Mouse (Mus musculus): ENCODE results near the gene Clca4b. TPM values are rescaled to one million over a fixed set of nuclear protein-coding genes. Genes with fewer than 3 reads are reported as not detected.

Gene Clca4b
- total RNA-seq, 1 experiment: 0.22 TPM

DNA sequence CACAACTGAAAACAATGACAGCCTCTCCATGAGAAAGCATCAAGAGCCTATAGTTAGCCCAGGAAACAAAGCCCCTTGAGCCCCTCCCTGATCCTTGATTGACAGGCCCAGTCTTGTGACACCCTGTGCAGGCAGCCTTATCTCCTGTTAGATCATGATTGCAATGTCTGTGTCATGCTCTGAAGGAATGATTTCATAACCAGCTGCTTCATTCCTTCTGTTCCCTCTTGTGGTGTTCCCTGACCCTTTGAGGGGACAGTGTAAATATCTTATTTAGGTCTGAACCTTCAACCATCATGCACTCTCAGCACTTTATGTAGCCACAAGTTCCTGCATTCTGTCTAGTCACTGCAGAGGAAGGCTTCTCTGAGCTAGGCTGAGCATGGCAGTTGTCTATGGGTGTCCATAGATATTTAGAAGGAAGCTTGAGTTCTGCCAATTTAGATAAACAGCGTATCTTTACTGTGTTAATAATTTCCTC lies 722 bp upstream of the Clca4b start:
- Histone ChIP-seq H3K9ac (ENCODE audit: insufficient read depth, low read depth, low read length, poor library complexity, severe bottlenecking) (no peak overlapping the region), H3K27ac (ENCODE audit: insufficient read depth, low read depth, low read length, poor library complexity, severe bottlenecking) (no peak overlapping the region), H3K36me3 (ENCODE audit: control insufficient read depth, insufficient read depth, low read length, poor library complexity, severe bottlenecking) (no peaks in the 10 kb centered on the region), H3K4me1 (ENCODE audit: control insufficient read depth in 2 of 2, insufficient read depth in 2 of 2, low read length in 2 of 2, poor library complexity in 1 of 2) (no peaks in the 10 kb centered on the region), H3K9me3 (ENCODE audit: control insufficient read depth, insufficient read depth, low read depth, low read length) (no peaks in the 10 kb centered on the region), H3K4me3 (ENCODE audit: insufficient read depth in 1 of 2, low read depth in 1 of 2, low read length in 2 of 2, poor library complexity in 1 of 2, severe bottlenecking in 1 of 2) (no peak overlapping the region)
- peak; percentile 24 for DNase-seq (ENCODE audit: low read depth, low spot score)
- in situ Hi-C loops (cut with MboI; ENCODE audit: low sequenced_read_pairs in 2 of 2, unreplicated experiment in 2 of 2): no loop called here
- TF ChIP-seq ZNF384 (IDR thresholded peaks at IDR 0.05; ENCODE audit: low read depth, low read length): no peak
- TF ChIP-seq MAFK (IDR thresholded peaks at IDR 0.05; ENCODE audit: insufficient read depth, low read depth, low read length): 0 out of 2 replicates have a peak, but pooled peaks have one; percentile 6

DNA sequence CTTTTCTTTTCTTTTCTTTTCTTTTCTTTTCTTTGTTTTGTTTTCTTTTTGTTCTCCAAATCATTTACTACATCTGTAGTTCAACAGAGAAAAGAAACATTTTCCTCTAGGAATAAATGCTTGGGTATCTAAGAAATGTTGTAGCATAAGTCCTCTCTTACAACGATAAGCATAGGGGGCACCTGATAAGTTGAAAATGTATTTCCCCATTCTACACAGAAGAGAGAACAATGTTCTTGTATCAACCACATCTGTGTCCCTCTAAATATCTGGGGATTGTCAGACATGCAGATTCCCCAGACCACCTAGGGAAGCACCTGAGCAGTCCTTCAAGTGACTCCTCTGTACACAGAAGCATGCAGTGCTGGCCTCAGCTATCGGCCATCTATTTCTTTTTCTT lies 18.3 kb downstream of the Clca4b start:
- Histone ChIP-seq H3K36me3 (ENCODE audit: control insufficient read depth, insufficient read depth, low read length, poor library complexity, severe bottlenecking) (no peaks in the 10 kb centered on the region), H3K9me3 (ENCODE audit: control insufficient read depth, insufficient read depth, low read depth, low read length) (no peaks in the 10 kb centered on the region), H3K9ac (ENCODE audit: insufficient read depth, low read depth, low read length, poor library complexity, severe bottlenecking) (no peak overlapping the region), H3K4me3 (ENCODE audit: insufficient read depth in 1 of 2, low read depth in 1 of 2, low read length in 2 of 2, poor library complexity in 1 of 2, severe bottlenecking in 1 of 2) (no peak overlapping the region), H3K27ac (ENCODE audit: insufficient read depth, low read depth, low read length, poor library complexity, severe bottlenecking) (no peak overlapping the region), H3K4me1 (ENCODE audit: control insufficient read depth in 2 of 2, insufficient read depth in 2 of 2, low read length in 2 of 2, poor library complexity in 1 of 2) (no peaks in the 10 kb centered on the region)
- in situ Hi-C loops (cut with MboI; ENCODE audit: low sequenced_read_pairs in 2 of 2, unreplicated experiment in 2 of 2): no loop called here
- DNase-seq (ENCODE audit: low read depth, low spot score): no peak
- no peak for TF ChIP-seq MAFK (IDR thresholded peaks at IDR 0.05; ENCODE audit: insufficient read depth, low read depth, low read length)
- TF ChIP-seq HCFC1 (IDR thresholded peaks at IDR 0.05; ENCODE audit: borderline replicate concordance, insufficient read depth, low read length): no peak
- no peak for TF ChIP-seq ZC3H11A (IDR thresholded peaks at IDR 0.05; ENCODE audit: borderline replicate concordance, low read depth, low read length)
- TF ChIP-seq CHD2 (IDR thresholded peaks at IDR 0.05; ENCODE audit: low read depth, low read length): no peak
- no peak for TF ChIP-seq ZNF384 (IDR thresholded peaks at IDR 0.05; ENCODE audit: low read depth, low read length)

DNA sequence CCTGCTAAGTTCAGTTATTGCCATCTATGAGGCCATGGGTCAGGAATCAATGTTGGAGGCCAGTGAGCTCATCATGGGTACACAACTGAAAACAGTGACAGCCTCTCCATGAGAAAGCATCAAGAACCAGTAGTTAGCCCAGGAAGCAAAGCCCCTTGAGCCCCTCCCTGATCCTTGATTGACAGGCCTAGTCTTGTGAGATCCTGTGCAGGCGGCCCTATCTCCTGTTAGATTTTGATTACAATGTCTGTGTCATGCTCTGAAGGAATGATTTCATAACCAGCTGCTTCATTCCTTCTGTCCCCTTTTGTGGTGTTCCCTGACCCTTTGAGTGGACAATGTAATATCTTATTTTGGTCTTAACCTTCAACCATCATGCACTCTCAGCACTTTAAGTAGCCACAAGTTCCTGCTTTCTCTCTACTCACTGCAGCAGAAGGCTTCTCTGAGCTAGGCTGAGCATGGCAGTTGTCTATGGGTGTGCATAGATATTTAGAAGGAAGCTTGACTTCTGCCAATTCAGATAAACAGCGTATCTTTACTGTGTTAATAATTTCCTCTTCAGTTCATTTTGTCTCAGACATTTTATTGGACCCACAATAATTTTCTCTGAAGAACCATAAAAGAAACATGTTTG lies 35.2 kb downstream of the Clca4b start:
- Histone ChIP-seq H3K9ac (ENCODE audit: insufficient read depth, low read depth, low read length, poor library complexity, severe bottlenecking) (no peak overlapping the region), H3K9me3 (ENCODE audit: control insufficient read depth, insufficient read depth, low read depth, low read length) (no peaks in the 10 kb centered on the region), H3K4me3 (ENCODE audit: insufficient read depth in 1 of 2, low read depth in 1 of 2, low read length in 2 of 2, poor library complexity in 1 of 2, severe bottlenecking in 1 of 2) (no peak overlapping the region), H3K4me1 (ENCODE audit: control insufficient read depth in 2 of 2, insufficient read depth in 2 of 2, low read length in 2 of 2, poor library complexity in 1 of 2) (no peaks in the 10 kb centered on the region), H3K27ac (ENCODE audit: insufficient read depth, low read depth, low read length, poor library complexity, severe bottlenecking) (no peak overlapping the region), H3K36me3 (ENCODE audit: control insufficient read depth, insufficient read depth, low read length, poor library complexity, severe bottlenecking) (no peaks in the 10 kb centered on the region)
- in situ Hi-C loops (cut with MboI; ENCODE audit: low sequenced_read_pairs in 2 of 2, unreplicated experiment in 2 of 2): no loop called here
- no peak for DNase-seq (ENCODE audit: low read depth, low spot score)
- TF ChIP-seq CHD2 (IDR thresholded peaks at IDR 0.05; ENCODE audit: low read depth, low read length): no peak
- TF ChIP-seq HCFC1 (IDR thresholded peaks at IDR 0.05; ENCODE audit: borderline replicate concordance, insufficient read depth, low read length): no peak
- TF ChIP-seq MAFK (IDR thresholded peaks at IDR 0.05; ENCODE audit: insufficient read depth, low read depth, low read length): no peak
- TF ChIP-seq ZNF384 (IDR thresholded peaks at IDR 0.05; ENCODE audit: low read depth, low read length): no peak
- TF ChIP-seq ZC3H11A (IDR thresholded peaks at IDR 0.05; ENCODE audit: borderline replicate concordance, low read depth, low read length): no peak

DNA sequence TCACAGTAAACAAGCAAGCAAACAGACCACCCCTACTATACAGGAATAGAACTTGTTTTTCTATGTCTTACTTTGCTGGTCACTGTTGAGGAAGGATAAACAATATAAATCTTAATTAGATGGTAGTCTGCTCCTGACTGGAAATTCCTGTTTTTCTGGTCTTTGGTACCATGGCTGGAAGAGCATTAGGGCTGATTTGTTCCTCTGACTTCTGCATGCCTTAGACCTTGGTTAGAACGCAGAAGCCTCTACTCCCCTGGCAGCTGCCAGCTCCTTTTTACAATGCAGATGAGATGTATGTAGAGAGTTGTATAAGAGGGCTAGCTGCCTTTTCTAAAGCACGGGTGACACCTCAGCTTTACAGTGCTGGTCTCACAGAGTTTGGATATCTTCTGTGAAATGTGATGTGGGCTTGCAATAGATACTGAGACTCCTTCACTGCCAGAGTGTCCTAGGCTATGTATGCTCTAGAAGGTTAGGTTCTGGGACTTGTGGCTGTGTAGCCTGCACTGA lies 42.0 kb downstream of the Clca4b start:
- Histone ChIP-seq H3K9ac (ENCODE audit: insufficient read depth, low read depth, low read length, poor library complexity, severe bottlenecking) (no peak overlapping the region), H3K36me3 (ENCODE audit: control insufficient read depth, insufficient read depth, low read length, poor library complexity, severe bottlenecking) (no peaks in the 10 kb centered on the region), H3K27ac (ENCODE audit: insufficient read depth, low read depth, low read length, poor library complexity, severe bottlenecking) (no peak overlapping the region), H3K4me1 (ENCODE audit: control insufficient read depth in 2 of 2, insufficient read depth in 2 of 2, low read length in 2 of 2, poor library complexity in 1 of 2) (peaks cover 0 to 4% of the 10 kb centered on the region in 2 experiments; a peak in 1 of 4 replicates), H3K4me3 (ENCODE audit: insufficient read depth in 1 of 2, low read depth in 1 of 2, low read length in 2 of 2, poor library complexity in 1 of 2, severe bottlenecking in 1 of 2) (no peak overlapping the region), H3K9me3 (ENCODE audit: control insufficient read depth, insufficient read depth, low read depth, low read length) (no peaks in the 10 kb centered on the region)
- DNase-seq (ENCODE audit: low read depth, low spot score): no peak
- in situ Hi-C loops (cut with MboI; ENCODE audit: low sequenced_read_pairs in 2 of 2, unreplicated experiment in 2 of 2): no loop called here
- no peak for TF ChIP-seq ZNF384 (IDR thresholded peaks at IDR 0.05; ENCODE audit: low read depth, low read length)
- TF ChIP-seq ZC3H11A (IDR thresholded peaks at IDR 0.05; ENCODE audit: borderline replicate concordance, low read depth, low read length): no peak; the same call in 1 of the 2 replicates
- TF ChIP-seq MAFK (IDR thresholded peaks at IDR 0.05; ENCODE audit: insufficient read depth, low read depth, low read length): no peak
- TF ChIP-seq CHD2 (IDR thresholded peaks at IDR 0.05; ENCODE audit: low read depth, low read length): no peak
